In the genomic region with DNA sequence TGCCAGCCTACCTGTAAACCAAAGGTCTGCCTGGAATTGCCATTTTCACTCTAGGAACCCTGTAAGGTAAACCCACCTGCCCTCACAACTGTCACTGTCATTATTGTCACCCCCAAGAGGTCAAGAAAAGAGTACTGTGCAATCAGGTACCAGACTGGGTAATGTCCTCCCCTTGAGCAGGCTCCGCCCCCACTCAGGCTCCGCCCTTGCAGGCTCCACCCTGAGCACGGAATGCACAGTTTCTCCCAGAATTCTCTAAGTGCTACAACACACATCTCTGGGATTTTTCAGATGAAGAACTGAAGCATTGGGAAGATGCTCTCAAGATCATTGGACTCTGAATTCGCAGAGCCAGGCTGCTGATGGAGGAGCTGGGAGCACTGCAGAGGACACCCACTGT, we compare ENCODE assay signal across 18 mouse cellular contexts.
"Had no signal": no experiment of that assay in that cellular context is flagged by ENCODE, and none has a peak within 500 bp of the region (broad histone marks: within the 10 kb centered on the region; RNA-seq: fewer than 3 reads in every experiment).

No protein-coding gene starts in this region.

- H3K9ac ChIP-seq: liver, embryonic 15.5 days; liver, postnatal 0 days; lung, embryonic 15.5 days; midbrain, embryonic 12.5 days; midbrain, embryonic 15.5 days; neural tube, embryonic 13.5 days; stomach, embryonic 15.5 days had no signal

- H3K4me1 ChIP-seq: liver, embryonic 15.5 days; megakaryocyte, embryonic 14.5 days; midbrain, embryonic 12.5 days; midbrain, embryonic 15.5 days had no signal

- H3K9me3 ChIP-seq: liver, embryonic 15.5 days; lung, embryonic 15.5 days; megakaryocyte, embryonic 14.5 days; midbrain, embryonic 12.5 days; midbrain, embryonic 15.5 days; neural tube, embryonic 13.5 days; stomach, embryonic 15.5 days had no signal

- H3K4me2 ChIP-seq: liver, embryonic 15.5 days; lung, embryonic 15.5 days; midbrain, embryonic 12.5 days; midbrain, embryonic 15.5 days; neural tube, embryonic 13.5 days; stomach, embryonic 15.5 days had no signal

- DNase-seq: liver, postnatal 0 days; lung, adult 2 months; lung, postnatal 14 days; lung, postnatal 36 days; right cerebral cortex, postnatal 14 days; thymus, adult 2 months; thymus, postnatal 25 days; thymus, postnatal 4 days had no signal

- H3K36me3 ChIP-seq: liver, embryonic 15.5 days; lung, embryonic 15.5 days; midbrain, embryonic 12.5 days; midbrain, embryonic 15.5 days; neural tube, embryonic 13.5 days; stomach, embryonic 15.5 days had no signal

- H3K27ac ChIP-seq: liver, embryonic 15.5 days; lung, embryonic 15.5 days; macrophage; midbrain, embryonic 12.5 days; midbrain, embryonic 15.5 days; neural tube, embryonic 13.5 days; stomach, embryonic 15.5 days; stomach, postnatal 0 days had no signal

- ATAC-seq: liver, postnatal 0 days; lung, postnatal 0 days; midbrain, embryonic 15.5 days had no signal

- H3K4me3 ChIP-seq: liver, embryonic 15.5 days; lung, embryonic 15.5 days; megakaryocyte, embryonic 14.5 days; midbrain, embryonic 12.5 days; midbrain, embryonic 15.5 days; neural tube, embryonic 13.5 days; stomach, embryonic 15.5 days had no signal

- H3K27me3 ChIP-seq: liver, embryonic 15.5 days; lung, embryonic 15.5 days; megakaryocyte, embryonic 14.5 days; midbrain, embryonic 15.5 days; neural tube, embryonic 13.5 days; stomach, embryonic 15.5 days had no signal
